Mouse (Mus musculus) embryonic fibroblast, embryonic 13.5 days (primary cell): Measurements from ENCODE around the gene Cp.
"Not testable (repeated sequence)": the region's sequence is repeated elsewhere in the genome, so short reads cannot be mapped to it uniquely, and the experiment has no call there.

ENCODE experiments used
- CTCF ChIP-seq: IDR thresholded peaks from 2 replicates; pipeline ENCODE4 v1.5.1; 2011; ENCODE audit warnings: mild to moderate bottlenecking, control low read depth, low read length, moderate library complexity, borderline replicate concordance; ENCODE audit not compliant: insufficient read depth
- POLR2A ChIP-seq: IDR thresholded peaks from 2 replicates; pipeline ENCODE4 v1.6.1; 2011; ENCODE audit warnings: low read depth, mild to moderate bottlenecking, control low read depth, low read length, moderate library complexity

DNA sequence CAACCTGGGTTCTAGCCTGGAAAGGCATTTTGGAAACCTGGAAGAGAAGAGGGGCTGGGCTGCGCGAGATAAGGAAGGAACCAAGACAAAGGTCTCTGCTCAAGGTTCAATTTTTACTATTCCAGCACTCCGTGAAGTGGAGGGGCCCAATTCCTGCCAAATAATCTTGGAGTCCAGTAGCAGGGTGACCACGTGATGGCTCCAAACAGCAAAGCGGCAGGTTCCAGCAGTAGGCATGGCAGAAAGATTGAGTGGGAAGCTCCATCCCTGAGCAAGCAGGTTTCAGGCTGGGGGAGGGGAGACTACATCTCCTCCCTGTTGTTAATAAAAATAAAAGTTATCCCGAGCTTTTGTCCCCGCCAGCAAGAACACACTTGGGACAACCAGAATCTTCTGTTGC is 84.6 kb downstream of the Cp start:
- TF ChIP-seq POLR2A, CTCF: not testable (repeated sequence)
